Mouse (Mus musculus) c-Kit-negative CD71-positive TER-119-positive erythroid progenitor cells, embryonic 14.5 days (primary cell): ENCODE data around the gene Vac14.
A peak's percentile ranks its signal among the peaks of the same experiment; 100 is the strongest.

Experiments
- DNase-seq: peaks from one replicate; pipeline ENCODE4 v3.0.0-alpha.2; 2013; ENCODE audit warnings: low read depth, low spot score

The Vac14 gene

GRCm38 (mm10) chr8:110749500-110750170 is 131.2 kb downstream of the Vac14 start:
- peak; percentile 55 for DNase-seq

- no peak for DNase-seq
These were observed 131.9 kb downstream of the Vac14 start for GRCm38 (mm10) chr8:110750269-110750668.

GRCm38 (mm10) chr8:110751490-110751889 is 133.1 kb downstream of the Vac14 start:
- no peak for DNase-seq

GRCm38 (mm10) chr8:110754713-110755112 is 136.3 kb downstream of the Vac14 start:
- DNase-seq, result no peak

- no peak for DNase-seq
These were observed 137.3 kb downstream of the Vac14 start for GRCm38 (mm10) chr8:110755511-110756170.

- DNase-seq, result no peak
These were observed 137.8 kb downstream of the Vac14 start for GRCm38 (mm10) chr8:110756196-110756595.

GRCm38 (mm10) chr8:110760280-110760940 is 142.0 kb downstream of the Vac14 start:
- no peak for DNase-seq

GRCm38 (mm10) chr8:110761185-110761584 is 142.8 kb downstream of the Vac14 start:
- DNase-seq, result no peak

- no peak for DNase-seq
These were observed 143.6 kb downstream of the Vac14 start for GRCm38 (mm10) chr8:110761988-110762387.

- no peak for DNase-seq
These were observed 146.3 kb downstream of the Vac14 start for GRCm38 (mm10) chr8:110764671-110765070.

GRCm38 (mm10) chr8:110767261-110767660 is 148.9 kb downstream of the Vac14 start:
- DNase-seq, result no peak
